Mouse (Mus musculus) forebrain, embryonic 11.5 days (tissue): ENCODE data around the gene Foxo3. TPM values are rescaled to one million over a fixed set of nuclear protein-coding genes. Genes with fewer than 3 reads are reported as not detected.

Source experiments
- ATAC-seq: fragments of 200-750 bp; cut with Nextera tagmentation; replicated peaks from 2 replicates; pipeline ENCODE4 v1.8.0; 2017; ENCODE audit warnings: moderate TSS enrichment; ENCODE audit not compliant: low FRiP score
- DNase-seq: peaks from one replicate; pipeline ENCODE4 v3.0.0-alpha.2; 2017; ENCODE audit warnings: low spot score
- H3K27ac ChIP-seq: fragments of 300-500 bp; sonication (generic); 2 replicates; pipeline ENCODE4 v1.5.1; 2014; ENCODE audit warnings: low read depth, low read length
- H3K27me3 ChIP-seq: fragments of 300-500 bp; sonication (generic); 2 replicates; pipeline ENCODE4 v1.6.1; 2014; ENCODE audit warnings: mild to moderate bottlenecking, low read length, mixed read lengths; ENCODE audit not compliant: control insufficient read depth, insufficient read depth
- H3K36me3 ChIP-seq: fragments of 300-500 bp; sonication (generic); 2 replicates; pipeline ENCODE4 v1.6.1; 2014; ENCODE audit warnings: mild to moderate bottlenecking, low read length, moderate library complexity, mixed read lengths; ENCODE audit not compliant: control insufficient read depth, insufficient read depth
- H3K4me1 ChIP-seq: fragments of 300-500 bp; sonication (generic); replicated peaks from 2 replicates; pipeline ENCODE4 v1.6.1; 2014; ENCODE audit warnings: low read length, mixed read lengths; ENCODE audit not compliant: control insufficient read depth, insufficient read depth
- H3K4me2 ChIP-seq: fragments of 300-500 bp; sonication (generic); 2 replicates; pipeline ENCODE4 v1.6.1; 2014; ENCODE audit warnings: low read depth, mild to moderate bottlenecking, low read length, moderate library complexity, mixed read lengths; ENCODE audit not compliant: severe bottlenecking
- H3K4me3 ChIP-seq: fragments of 300-500 bp; sonication (generic); 2 replicates; pipeline ENCODE4 v1.5.1; 2014; ENCODE audit warnings: low read depth, low read length
- H3K9ac ChIP-seq: fragments of 300-500 bp; sonication (generic); 2 replicates; pipeline ENCODE4 v1.6.1; 2014; ENCODE audit warnings: low read length
- H3K9me3 ChIP-seq: fragments of 300-500 bp; sonication (generic); 2 replicates; pipeline ENCODE4 v1.6.1; 2016; ENCODE audit warnings: low read length, mixed read lengths; ENCODE audit not compliant: control insufficient read depth
- WGBS: fragments of 180-500 bp; shearing (Covaris S2); extraction: QIAGEN DNeasy Blood & Tissue Kit; methylation state at CpG from one replicate; pipeline ENCODE4 v1.1.7; 2014; 5-methylcytosine and 5-hydroxymethylcytosine counted together
- polyA plus RNA-seq: library from polyadenylated mRNA; unstranded; fragments of >200 nt; fragmentation: Nextera tagmentation; extraction: Ambion mirVana; gene quantifications from 2 replicates; pipeline ENCODE4 v1.2.1, GENCODE M21; 2014

Foxo3 gene
- polyA plus RNA-seq, 1 experiment from 2014 or later: 4.2 TPM

GRCm38 (mm10) chr10:42244420-42245255 lies 31.9 kb downstream of the Foxo3 start:
- H3K36me3 ChIP-seq: no peaks in the 10 kb centered on the region
- H3K27ac ChIP-seq: no peak overlapping the region
- DNase-seq: no peak
- no peaks in the 10 kb centered on the region for H3K4me1 ChIP-seq
- ATAC-seq: no peak
- no peaks in the 10 kb centered on the region for H3K27me3 ChIP-seq
- no peaks in the 10 kb centered on the region for H3K9me3 ChIP-seq
- 86% methylated on average over 8 of the region's 8 CpGs for WGBS
- no peak overlapping the region for H3K4me2 ChIP-seq
- H3K4me3 ChIP-seq: no peak overlapping the region
- H3K9ac ChIP-seq: no peak overlapping the region

- Histone ChIP-seq H3K4me1 (no peaks in the 10 kb centered on the region), H3K9ac (no peak overlapping the region), H3K4me2 (no peak overlapping the region), H3K9me3 (no peaks in the 10 kb centered on the region), H3K27me3 (no peaks in the 10 kb centered on the region), H3K4me3 (no peak overlapping the region), H3K36me3 (no peaks in the 10 kb centered on the region), H3K27ac (no peak overlapping the region)
- ATAC-seq (no peak), DNase-seq (no peak)
- WGBS: 91% methylated on average over 7 of the region's 7 CpGs
These were observed 32.6 kb downstream of the Foxo3 start for GRCm38 (mm10) chr10:42243925-42244324.

GRCm38 (mm10) chr10:42242484-42242883 lies 34.1 kb downstream of the Foxo3 start:
- Histone ChIP-seq H3K4me3 (no peak overlapping the region), H3K9ac (no peak overlapping the region), H3K4me2 (no peak overlapping the region), H3K27me3 (no peaks in the 10 kb centered on the region), H3K27ac (no peak overlapping the region), H3K4me1 (0 out of 2 replicates have a peak, but pooled peaks cover 2% of the 10 kb centered on the region), H3K36me3 (no peaks in the 10 kb centered on the region), H3K9me3 (no peaks in the 10 kb centered on the region)
- 93% methylated on average over 6 of the region's 6 CpGs for WGBS
- DNase-seq (no peak), ATAC-seq (no peak)

- no peaks in the 10 kb centered on the region for H3K36me3 ChIP-seq
- H3K4me2 ChIP-seq: no peak overlapping the region
- no peak overlapping the region for H3K27ac ChIP-seq
- H3K4me3 ChIP-seq: no peak overlapping the region
- H3K9me3 ChIP-seq: no peaks in the 10 kb centered on the region
- DNase-seq (no peak), ATAC-seq (no peak)
- WGBS: 69% methylated on average over 4 of the region's 4 CpGs
- H3K27me3 ChIP-seq: no peaks in the 10 kb centered on the region
- H3K9ac ChIP-seq: no peak overlapping the region
- H3K4me1 ChIP-seq: 0 out of 2 replicates have a peak, but pooled peaks cover 2% of the 10 kb centered on the region
These were observed 34.8 kb downstream of the Foxo3 start for GRCm38 (mm10) chr10:42241775-42242174.

GRCm38 (mm10) chr10:42239810-42240111 lies 36.8 kb downstream of the Foxo3 start:
- 90% methylated on average over 6 of the region's 6 CpGs for WGBS
- no peaks in the 10 kb centered on the region for H3K27me3 ChIP-seq
- no peak overlapping the region for H3K27ac ChIP-seq

DNA sequence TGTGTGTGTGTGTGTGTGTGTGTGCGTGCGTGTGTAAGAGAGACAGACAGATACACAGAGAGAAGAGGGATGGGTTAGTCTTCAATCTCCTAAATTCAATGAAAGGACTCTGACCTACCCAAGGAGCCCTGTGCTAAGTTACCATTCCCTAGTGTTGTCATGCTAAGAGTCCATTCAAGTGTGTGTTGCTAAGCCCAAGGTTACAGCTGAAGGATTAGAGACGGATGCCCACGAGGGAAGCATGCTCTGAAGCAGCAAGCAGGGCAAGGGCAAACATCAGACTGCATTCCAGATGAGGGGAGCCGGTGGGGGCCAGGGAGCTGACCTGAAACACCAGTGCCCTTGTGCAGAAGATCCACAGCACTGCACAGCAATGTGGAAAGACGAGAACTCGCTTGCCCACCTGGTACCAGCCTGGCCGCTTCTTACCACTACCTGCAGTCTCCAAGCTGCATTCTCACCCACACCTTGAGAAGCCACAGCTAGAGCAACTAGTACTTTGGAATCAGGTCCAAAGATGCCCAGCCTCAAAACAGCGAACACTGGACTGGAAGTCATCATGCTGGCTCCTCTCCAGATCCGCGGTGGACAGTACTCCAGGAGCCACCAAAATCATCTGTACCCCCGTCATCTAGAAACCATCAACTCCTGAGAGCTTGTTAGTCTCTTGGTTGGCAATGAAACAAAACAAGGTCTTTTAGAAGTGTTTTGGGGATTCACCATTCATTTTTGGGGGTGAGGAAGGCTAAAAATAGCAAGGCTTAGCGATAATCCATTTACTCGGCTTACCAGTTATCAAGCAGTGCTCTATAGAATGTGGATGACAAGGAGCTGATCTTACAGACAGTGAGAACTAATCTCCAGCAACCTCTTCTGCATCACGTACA lies 37.4 kb downstream of the Foxo3 start:
- no peak for DNase-seq
- Histone ChIP-seq H3K27me3 (no peaks in the 10 kb centered on the region), H3K9ac (no peak overlapping the region), H3K4me1 (0 out of 2 replicates have a peak, but pooled peaks cover 2% of the 10 kb centered on the region), H3K36me3 (no peaks in the 10 kb centered on the region), H3K27ac (no peak overlapping the region), H3K4me2 (no peak overlapping the region), H3K9me3 (no peaks in the 10 kb centered on the region), H3K4me3 (no peak overlapping the region)
- no peak for ATAC-seq
- WGBS: 85% methylated on average over 15 of the region's 15 CpGs

More at GRCm38 (mm10) chr10:42239810-42240111, 36.8 kb downstream of the Foxo3 start:
- no peaks in the 10 kb centered on the region for H3K9me3 ChIP-seq
- no peaks in the 10 kb centered on the region for H3K36me3 ChIP-seq
- ATAC-seq: no peak
- DNase-seq: no peak
- H3K4me3 ChIP-seq: no peak overlapping the region
- H3K4me2 ChIP-seq: no peak overlapping the region
- H3K9ac ChIP-seq: no peak overlapping the region
- 0 out of 2 replicates have a peak, but pooled peaks cover 2% of the 10 kb centered on the region for H3K4me1 ChIP-seq

- H3K4me2 ChIP-seq: no peak overlapping the region
- 33% methylated on average over 5 of the region's 5 CpGs for WGBS
These were observed 38.3 kb downstream of the Foxo3 start for GRCm38 (mm10) chr10:42238296-42238695.

GRCm38 (mm10) chr10:42237556-42237955 lies 39.0 kb downstream of the Foxo3 start:
- 94% methylated on average over 4 of the region's 4 CpGs for WGBS
- H3K27me3 ChIP-seq: no peaks in the 10 kb centered on the region
- 0 out of 2 replicates have a peak, but pooled peaks cover 2% of the 10 kb centered on the region for H3K4me1 ChIP-seq
- H3K4me2 ChIP-seq: no peak overlapping the region
- H3K27ac ChIP-seq: no peak overlapping the region
- H3K9me3 ChIP-seq: no peaks in the 10 kb centered on the region
- H3K9ac ChIP-seq: no peak overlapping the region
- DNase-seq (no peak), ATAC-seq (no peak)
- no peaks in the 10 kb centered on the region for H3K36me3 ChIP-seq
- H3K4me3 ChIP-seq: no peak overlapping the region

More at GRCm38 (mm10) chr10:42238296-42238695, 38.3 kb downstream of the Foxo3 start:
- no peak for ATAC-seq
- Histone ChIP-seq H3K27me3 (no peaks in the 10 kb centered on the region), H3K4me3 (no peak overlapping the region), H3K9me3 (no peaks in the 10 kb centered on the region), H3K9ac (no peak overlapping the region), H3K4me1 (0 out of 2 replicates have a peak, but pooled peaks cover 2% of the 10 kb centered on the region), H3K36me3 (no peaks in the 10 kb centered on the region), H3K27ac (no peak overlapping the region)
- DNase-seq: no peak
